Mouse (Mus musculus) C2C12 (cell line): ENCODE results near the gene 2010111I01Rik.

Experiments
- CTCF ChIP-seq: IDR thresholded peaks from one replicate; pipeline ENCODE4 v1.5.1; 2011; ENCODE audit not compliant: control insufficient read depth, insufficient read depth, insufficient read length
- MAX ChIP-seq: IDR thresholded peaks from one replicate; pipeline ENCODE4 v1.6.1; 2011; ENCODE audit warnings: mild to moderate bottlenecking, control low read depth
- MYOD1 ChIP-seq: IDR thresholded peaks from one replicate; pipeline ENCODE4 v1.6.1; 2011; ENCODE audit warnings: low read depth; ENCODE audit not compliant: control insufficient read depth, insufficient read length
- USF1 ChIP-seq: IDR thresholded peaks from one replicate; pipeline ENCODE4 v1.6.1; 2011; ENCODE audit warnings: low read depth, mild to moderate bottlenecking, control low read depth, moderate library complexity

DNA sequence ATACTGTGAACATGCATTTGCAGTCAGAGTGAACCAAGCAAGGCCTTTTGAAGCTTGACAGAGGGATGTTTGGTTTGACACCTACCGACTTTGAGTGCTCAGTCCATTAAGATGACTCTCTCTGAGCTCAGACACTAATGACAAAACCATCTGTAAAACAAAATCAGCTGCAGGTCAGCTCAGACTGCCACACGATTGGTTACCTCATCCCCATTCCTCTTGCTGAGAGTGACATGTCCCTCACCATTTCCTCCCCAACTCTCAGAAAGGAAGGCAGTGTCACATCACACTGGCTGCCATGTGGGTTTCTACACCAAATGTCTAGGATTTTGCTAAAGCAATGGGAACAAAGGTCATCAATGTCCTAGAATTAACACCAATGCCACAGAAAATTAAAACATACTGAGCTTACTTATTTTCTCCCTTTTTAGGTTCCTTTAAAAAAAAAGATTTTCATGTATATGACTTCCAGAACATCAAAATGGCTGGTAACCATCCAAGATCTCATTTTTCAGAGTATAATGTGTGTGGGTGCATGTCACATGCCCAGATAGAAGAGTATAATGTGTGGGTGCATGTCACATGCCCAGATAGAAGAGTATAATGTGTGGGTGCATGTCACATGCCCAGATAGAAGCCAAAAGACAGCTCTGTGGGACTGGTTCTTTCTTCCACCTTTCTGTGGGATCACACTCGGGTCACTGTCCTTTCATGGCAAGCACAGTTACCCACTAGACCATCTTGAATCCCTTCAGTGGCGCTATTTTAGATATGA is 395.6 kb downstream of the 2010111I01Rik start:
- TF ChIP-seq CTCF, result no peak
- TF ChIP-seq USF1, result no peak
- TF ChIP-seq MAX, result no peak
- no peak for TF ChIP-seq MYOD1
